Mouse (Mus musculus): ENCODE measurements around the gene Tmem156.

- no peak for TF ChIP-seq CTCF (conservative IDR thresholded peaks at IDR 0.05; ENCODE audit: insufficient read depth, insufficient read length, low read depth, low read length)
- TF ChIP-seq POLR2A (IDR thresholded peaks at IDR 0.05; ENCODE audit: low read depth, low read length), result no peak
Observed at GRCm38 (mm10) chr5:65028019-65028418, 63.9 kb downstream of the Tmem156 start.
